Mouse (Mus musculus) layer of hippocampus, postnatal 14 days (tissue): Measurements from ENCODE around the gene Cfap126. TPM values are rescaled to one million over a fixed set of nuclear protein-coding genes. Genes with fewer than 3 reads are reported as not detected.

Experiments
- microRNA-seq, 2 experiments: library from miRNA; unstranded; fragments of <30 nt; microRNA quantifications; one replicate each; pipeline ENCODE4 v1.2.0; 2021
- total RNA-seq, 2 experiments: library from RNA; stranded (reverse); gene quantifications; 2 replicates each; pipeline ENCODE4 v1.2.3; 2021

The Cfap126 gene
- total RNA-seq, 2 experiments from 2014 or later, result 1.8 to 3.9 TPM

Small RNA genes lying within 50 kb of the gene (microRNA-seq; reads per million reads assigned to microRNA genes)
- gene Gm27552 (0 reads per million in 2 experiments), gene Gm27844 (0 reads per million in 2 experiments), gene Mir6546 (1.4 to 3.1 reads per million in 2 experiments)

Other genes starting within 250 kb of the Cfap126 start
- gene Atf6, start 246.1 kb upstream of the Cfap126 start, total RNA-seq, result 10 to 100 TPM; 34.3 to 35.5 TPM
- 1 to 10 TPM in 1 of 2 experiments, under 1 TPM in 1; 0.85 to 1.1 TPM for gene Gm26620, start 228.9 kb upstream of the Cfap126 start, total RNA-seq
- gene Dusp12, start 228.4 kb upstream of the Cfap126 start, total RNA-seq, result 10 to 100 TPM; 12.5 to 18.2 TPM
- under 1 TPM in 1 of 2 experiments, not detected in 1; 0.35 TPM for gene Fcrlb, start 201.0 kb upstream of the Cfap126 start, total RNA-seq
- gene Fcrla, start 186.3 kb upstream of the Cfap126 start, total RNA-seq, result under 1 TPM in 1 of 2 experiments, not detected in 1; 0.67 TPM
- 1 to 10 TPM; 3.6 to 3.8 TPM for gene Fcgr2b, start 137.4 kb upstream of the Cfap126 start, total RNA-seq
- gene Fcgr4, start 95.0 kb upstream of the Cfap126 start, total RNA-seq, result not detected
- gene Fcgr3, start 49.0 kb upstream of the Cfap126 start, total RNA-seq, result 10 to 100 TPM; 10.2 to 11.6 TPM
- 100 to 1,000 TPM; 196 to 214 TPM for gene Sdhc, start 36.7 kb downstream of the Cfap126 start, total RNA-seq
- gene Mpz, start 36.8 kb downstream of the Cfap126 start, total RNA-seq, result not detected
- 10 to 100 TPM; 43.1 to 44.4 TPM for gene Pcp4l1, start 82.3 kb downstream of the Cfap126 start, total RNA-seq
- gene Nr1i3, start 100.1 kb downstream of the Cfap126 start, total RNA-seq, result under 1 TPM in 1 of 2 experiments, not detected in 1; 0.12 TPM
- gene Tomm40l, start 108.6 kb downstream of the Cfap126 start, total RNA-seq, result 10 to 100 TPM; 66.3 to 75.2 TPM
- gene Apoa2, start 111.1 kb downstream of the Cfap126 start, total RNA-seq, result 1 to 10 TPM; 1.3 to 3.2 TPM
- gene Fcer1g, start 120.4 kb downstream of the Cfap126 start, total RNA-seq, result 10 to 100 TPM; 14.4 to 14.6 TPM
- gene Adamts4, start 136.5 kb downstream of the Cfap126 start, total RNA-seq, result 10 to 100 TPM; 31.5 to 34.6 TPM
- gene Ndufs2, start 137.5 kb downstream of the Cfap126 start, total RNA-seq, result 100 to 1,000 TPM; 274 to 282 TPM
- gene B4galt3, start 156.4 kb downstream of the Cfap126 start, total RNA-seq, result 10 to 100 TPM; 54.8 to 62.8 TPM
- 10 to 100 TPM; 24.2 to 25.2 TPM for gene Ppox, start 167.3 kb downstream of the Cfap126 start, total RNA-seq
- gene Usp21, start 174.1 kb downstream of the Cfap126 start, total RNA-seq, result 10 to 100 TPM; 49.2 to 53.6 TPM
- gene Ufc1, start 181.1 kb downstream of the Cfap126 start, total RNA-seq, result 100 to 1,000 TPM; 112 TPM
- gene Dedd, start 215.2 kb downstream of the Cfap126 start, total RNA-seq, result 10 to 100 TPM; 32.4 to 32.7 TPM
- 10 to 100 TPM; 40.5 to 41.4 TPM for gene Nit1, start 231.7 kb downstream of the Cfap126 start, total RNA-seq
- gene Pfdn2, start 231.8 kb downstream of the Cfap126 start, total RNA-seq, result 100 to 1,000 TPM; 123 to 135 TPM
- 1 to 10 TPM; 6.8 to 7.4 TPM for gene Klhdc9, start 246.9 kb downstream of the Cfap126 start, total RNA-seq